14 mouse cellular contexts compared by ENCODE assay signal in the genomic region with DNA sequence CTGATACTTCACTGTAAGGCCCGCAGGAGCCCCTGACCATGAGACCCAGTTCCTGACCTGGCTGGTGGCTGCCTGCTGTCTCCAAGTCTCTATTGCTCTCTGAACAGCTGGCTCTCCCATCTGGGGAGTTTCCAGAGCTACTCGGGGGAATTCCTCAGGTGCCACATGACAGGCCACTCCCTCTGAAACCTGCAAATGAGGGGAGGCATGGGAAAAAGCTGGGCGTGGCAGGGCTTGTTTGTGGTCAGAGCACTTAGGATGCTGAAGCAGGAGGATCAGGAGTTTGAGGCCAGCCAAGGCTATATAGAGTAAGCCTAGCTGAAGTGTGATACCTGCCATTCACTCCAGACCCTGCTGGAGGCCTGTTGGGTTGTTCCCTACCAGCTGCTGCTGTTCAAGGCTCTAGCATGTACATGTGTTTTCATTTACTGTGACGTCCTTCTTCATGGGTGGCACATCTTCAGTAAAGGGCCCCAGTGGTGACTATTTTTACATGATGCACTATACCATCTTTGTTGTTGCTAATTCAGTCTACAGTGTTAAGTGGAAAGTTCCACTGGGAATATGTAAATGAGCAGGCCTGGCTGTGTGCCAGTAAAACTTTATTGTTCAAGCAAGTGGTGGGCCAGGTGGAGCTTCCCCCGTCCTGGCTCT. TPM values are rescaled to one million over a fixed set of nuclear protein-coding genes. Genes with fewer than 3 reads are reported as not detected.
DNase-seq lines count a peak whose midpoint lies in the region; ATAC-seq and TF ChIP-seq lines count a peak whose summit lies in the region.
"Had no signal": no experiment of that assay in that cellular context is flagged by ENCODE, and none has a peak within 500 bp of the region (broad histone marks: within the 10 kb centered on the region; RNA-seq: fewer than 3 reads in every experiment).

No protein-coding gene starts in this region.

- no peak for ATAC-seq in hindbrain, embryonic 16.5 days
- ATAC-seq in hindbrain, embryonic 14.5 days (ENCODE audit: low FRiP score): no peak
- no peak for ATAC-seq in embryonic facial prominence, embryonic 15.5 days (ENCODE audit: insufficient number of reproducible peaks, low FRiP score, low TSS enrichment, low read depth)

- no peaks in the 10 kb centered on the region for H3K27me3 ChIP-seq in hindbrain, embryonic 16.5 days (replicated peaks; ENCODE audit: control insufficient read depth, insufficient read depth, low read length)
- H3K27me3 ChIP-seq in hindbrain, embryonic 14.5 days (ENCODE audit: control insufficient read depth, insufficient read depth, low read length): no peaks in the 10 kb centered on the region
- H3K27me3 ChIP-seq in spleen, adult 2 months (ENCODE audit: control insufficient read depth, insufficient read depth, low read length): no peaks in the 10 kb centered on the region
- H3K27me3 ChIP-seq in embryonic facial prominence, embryonic 15.5 days: no peaks in the 10 kb centered on the region
- H3K27me3 ChIP-seq: limb, embryonic 12.5 days; neural tube, embryonic 15.5 days had no signal

- H3K27ac ChIP-seq in hindbrain, embryonic 16.5 days (ENCODE audit: low read depth, low read length): 0 out of 2 replicates have a peak overlapping the region, but pooled peaks have one; percentile 17
- H3K27ac ChIP-seq in hindbrain, embryonic 14.5 days: no peak overlapping the region
- H3K27ac ChIP-seq in spleen, adult 2 months (ENCODE audit: insufficient read depth, low read length): peak overlapping the region; percentile 90
- H3K27ac ChIP-seq in embryonic facial prominence, embryonic 15.5 days (replicated peaks): peak overlapping the region; percentile 17; the same call in 1 of the 2 replicates
- H3K27ac ChIP-seq: limb, embryonic 12.5 days; neural tube, embryonic 15.5 days had no signal

- no peak for TF ChIP-seq CTCF in spleen, adult 2 months (IDR thresholded peaks at IDR 0.05; ENCODE audit: extremely low read depth, insufficient read depth, insufficient read length, insufficient replicate concordance)

- TF ChIP-seq POLR2A in spleen, adult 2 months (IDR thresholded peaks at IDR 0.05; ENCODE audit: low read depth, low read length): no peak

- peaks cover 60% of the 10 kb centered on the region for H3K36me3 ChIP-seq in hindbrain, embryonic 16.5 days (ENCODE audit: control insufficient read depth, insufficient read depth, low read length)
- H3K36me3 ChIP-seq in hindbrain, embryonic 14.5 days (replicated peaks; ENCODE audit: control insufficient read depth, insufficient read depth): peaks cover 99% of the 10 kb centered on the region
- H3K36me3 ChIP-seq in spleen, adult 2 months (ENCODE audit: control insufficient read depth, insufficient read depth, low read length): peaks cover 72% of the 10 kb centered on the region
- peaks cover 99% of the 10 kb centered on the region for H3K36me3 ChIP-seq in embryonic facial prominence, embryonic 15.5 days

- no peak overlapping the region for H3K4me3 ChIP-seq in hindbrain, embryonic 16.5 days (ENCODE audit: low read length)
- no peak overlapping the region for H3K4me3 ChIP-seq in hindbrain, embryonic 14.5 days (replicated peaks; ENCODE audit: low read length)
- H3K4me3 ChIP-seq in spleen, adult 2 months (ENCODE audit: extremely low read depth, insufficient read depth, insufficient read length): peak overlapping the region; percentile 44; the same call in 1 of the 2 replicates
- no peak overlapping the region for H3K4me3 ChIP-seq in embryonic facial prominence, embryonic 15.5 days (replicated peaks)
- H3K4me3 ChIP-seq: limb, embryonic 12.5 days; neural tube, embryonic 15.5 days had no signal

- DNase-seq in hindbrain, embryonic 14.5 days (ENCODE audit: low spot score): no peak
- peak; percentile 47 to 73 for DNase-seq in spleen, adult 2 months (ENCODE audit: low read depth in 1 of 2, low spot score in 2 of 2)
- no peak for DNase-seq in spleen, postnatal 10 days (ENCODE audit: low spot score in 2 of 2)
- DNase-seq in thymus, postnatal 4 days: peak; percentile 48
- no peak for DNase-seq in layer of hippocampus, postnatal 36 days
- DNase-seq in gastrocnemius, adult 8-10 months (ENCODE audit: low spot score in 2 of 2): no peak
- DNase-seq: heart, adult 11 months had no signal

- no peak overlapping the region for H3K4me2 ChIP-seq in hindbrain, embryonic 16.5 days (ENCODE audit: low read length)
- H3K4me2 ChIP-seq in hindbrain, embryonic 14.5 days (replicated peaks): no peak overlapping the region
- no peak overlapping the region for H3K4me2 ChIP-seq in embryonic facial prominence, embryonic 15.5 days (replicated peaks)
- H3K4me2 ChIP-seq: limb, embryonic 12.5 days; neural tube, embryonic 15.5 days had no signal

- WGBS in hindbrain, embryonic 16.5 days: 71% methylated on average over 5 of the region's 5 CpGs
- 69% methylated on average over 5 of the region's 5 CpGs for WGBS in hindbrain, embryonic 14.5 days
- WGBS in spleen, adult 2 months: 33% methylated on average over 5 of the region's 5 CpGs
- WGBS in embryonic facial prominence, embryonic 15.5 days: 54% methylated on average over 5 of the region's 5 CpGs

- H3K9ac ChIP-seq in hindbrain, embryonic 16.5 days (ENCODE audit: low read depth, low read length): 0 out of 2 replicates have a peak overlapping the region, but pooled peaks have one; percentile 9
- H3K9ac ChIP-seq in hindbrain, embryonic 14.5 days: no peak overlapping the region
- no peak overlapping the region for H3K9ac ChIP-seq in embryonic facial prominence, embryonic 15.5 days
- H3K9ac ChIP-seq: limb, embryonic 12.5 days; neural tube, embryonic 15.5 days had no signal

- no peaks in the 10 kb centered on the region for H3K9me3 ChIP-seq in hindbrain, embryonic 16.5 days (ENCODE audit: control insufficient read depth, low read length)
- no peaks in the 10 kb centered on the region for H3K9me3 ChIP-seq in hindbrain, embryonic 14.5 days (ENCODE audit: control insufficient read depth, low read length)
- H3K9me3 ChIP-seq in embryonic facial prominence, embryonic 15.5 days (replicated peaks): no peaks in the 10 kb centered on the region
- H3K9me3 ChIP-seq: G1E; limb, embryonic 12.5 days; neural tube, embryonic 15.5 days had no signal

- H3K4me1 ChIP-seq in hindbrain, embryonic 16.5 days (ENCODE audit: control insufficient read depth, insufficient read depth, low read depth, low read length): no peaks in the 10 kb centered on the region
- H3K4me1 ChIP-seq in hindbrain, embryonic 14.5 days (replicated peaks; ENCODE audit: control insufficient read depth, insufficient read depth, low read length): no peaks in the 10 kb centered on the region
- peaks cover 15% of the 10 kb centered on the region; the same call in 1 of the 2 replicates for H3K4me1 ChIP-seq in spleen, adult 2 months (ENCODE audit: control insufficient read depth, insufficient read depth, insufficient read length)
- peaks cover 12% of the 10 kb centered on the region for H3K4me1 ChIP-seq in embryonic facial prominence, embryonic 15.5 days

RNA-seq across cellular contexts. Expression of a gene that starts 9.8 kb away (rescaled TPM):
- 38.4 and 42.0 TPM in 2 replicates for polyA plus RNA-seq in hindbrain, embryonic 16.5 days (2015; fragmentation: Nextera tagmentation; extraction: Ambion mirVana)
- 27.8 and 29.8 TPM in 2 replicates for polyA plus RNA-seq in hindbrain, embryonic 14.5 days (2014; fragmentation: Nextera tagmentation; extraction: Ambion mirVana)
- 80.8 and 131 TPM in 2 replicates for polyA plus RNA-seq in spleen, adult 2 months (2012; rRNA removed)
- polyA plus RNA-seq in embryonic facial prominence, embryonic 15.5 days (2015; fragmentation: Nextera tagmentation; extraction: Ambion mirVana): 43.4 and 44.5 TPM in 2 replicates
- total RNA-seq in layer of hippocampus, postnatal 36 days (2021): 10 to 100 TPM; 34.4 to 39.5 TPM
- 10 to 100 TPM; 16.7 to 19.7 (median 17.3) TPM for total RNA-seq in gastrocnemius, adult 8-10 months (2022)

RNA-seq across cellular contexts. Expression of a gene that starts 9.9 kb away (rescaled TPM):
- 29.3 and 33.7 TPM in 2 replicates for polyA plus RNA-seq in hindbrain, embryonic 16.5 days (2015; fragmentation: Nextera tagmentation; extraction: Ambion mirVana)
- polyA plus RNA-seq in hindbrain, embryonic 14.5 days (2014; fragmentation: Nextera tagmentation; extraction: Ambion mirVana): 20.1 and 20.6 TPM in 2 replicates
- 8.0 and 8.8 TPM in 2 replicates for polyA plus RNA-seq in spleen, adult 2 months (2012; rRNA removed)
- polyA plus RNA-seq in embryonic facial prominence, embryonic 15.5 days (2015; fragmentation: Nextera tagmentation; extraction: Ambion mirVana): 15.5 and 15.8 TPM in 2 replicates
- 10 to 100 TPM; 29.1 to 29.6 TPM for total RNA-seq in layer of hippocampus, postnatal 36 days (2021)
- total RNA-seq in gastrocnemius, adult 8-10 months (2022): 1 to 10 TPM; 4.9 to 8.3 (median 6.4) TPM

RNA-seq across cellular contexts. Expression of a gene that starts 11.7 kb away (rescaled TPM):
- polyA plus RNA-seq in hindbrain, embryonic 16.5 days (2015; fragmentation: Nextera tagmentation; extraction: Ambion mirVana): 0.51 and 0.92 TPM in 2 replicates
- 0.53 and 1.1 TPM in 2 replicates for polyA plus RNA-seq in hindbrain, embryonic 14.5 days (2014; fragmentation: Nextera tagmentation; extraction: Ambion mirVana)
- polyA plus RNA-seq in spleen, adult 2 months (2012; rRNA removed): not detected in 2 replicates
- polyA plus RNA-seq in embryonic facial prominence, embryonic 15.5 days (2015; fragmentation: Nextera tagmentation; extraction: Ambion mirVana): 0.92 and 2.5 TPM in 2 replicates
- under 1 TPM in 1 of 2 experiments, not detected in 1; 0.77 TPM for total RNA-seq in layer of hippocampus, postnatal 36 days (2021)
- total RNA-seq in gastrocnemius, adult 8-10 months (2022): not detected
- total RNA-seq: G1E; megakaryocyte, adult 5-6 weeks had no signal
- polyA plus RNA-seq: forebrain, embryonic 11.5 days; G1E; limb, embryonic 12.5 days had no signal

RNA-seq across cellular contexts. Expression of a gene that starts 26.3 kb away (rescaled TPM):
- 0.61 and 1.9 TPM in 2 replicates for polyA plus RNA-seq in hindbrain, embryonic 16.5 days (2015; fragmentation: Nextera tagmentation; extraction: Ambion mirVana)
- 0.31 and 0.74 TPM in 2 replicates for polyA plus RNA-seq in hindbrain, embryonic 14.5 days (2014; fragmentation: Nextera tagmentation; extraction: Ambion mirVana)
- 14.9 and 18.9 TPM in 2 replicates for polyA plus RNA-seq in spleen, adult 2 months (2012; rRNA removed)
- polyA plus RNA-seq in embryonic facial prominence, embryonic 15.5 days (2015; fragmentation: Nextera tagmentation; extraction: Ambion mirVana): 1.2 and 1.3 TPM in 2 replicates
- total RNA-seq in layer of hippocampus, postnatal 36 days (2021): 10 to 100 TPM; 91.6 to 92.0 TPM
- total RNA-seq in gastrocnemius, adult 8-10 months (2022): not detected
- total RNA-seq: megakaryocyte, adult 5-6 weeks had no signal
- polyA plus RNA-seq: forebrain, embryonic 11.5 days had no signal

RNA-seq across cellular contexts. Expression of a gene that starts 33.5 kb away (rescaled TPM):
- 2.0 and 2.4 TPM in 2 replicates for polyA plus RNA-seq in hindbrain, embryonic 16.5 days (2015; fragmentation: Nextera tagmentation; extraction: Ambion mirVana)
- polyA plus RNA-seq in hindbrain, embryonic 14.5 days (2014; fragmentation: Nextera tagmentation; extraction: Ambion mirVana): 1.5 and 1.9 TPM in 2 replicates
- 0.38 and 0.40 TPM in 2 replicates for polyA plus RNA-seq in spleen, adult 2 months (2012; rRNA removed)
- 1.9 and 3.2 TPM in 2 replicates for polyA plus RNA-seq in embryonic facial prominence, embryonic 15.5 days (2015; fragmentation: Nextera tagmentation; extraction: Ambion mirVana)
- total RNA-seq in layer of hippocampus, postnatal 36 days (2021): 1 to 10 TPM in 1 of 2 experiments, under 1 TPM in 1; 0.35 to 1.2 TPM
- not detected for total RNA-seq in gastrocnemius, adult 8-10 months (2022)

Comparison
In these comparisons a context has a peak if more than half of its experiments do, and no peak if none do; other contexts are left out.
1. DNase-seq: peak in spleen, adult 2 months (2 of 2) and thymus, postnatal 4 days (single experiment); none in hindbrain, embryonic 14.5 days (single experiment), spleen, postnatal 10 days (0 of 2), layer of hippocampus, postnatal 36 days (0 of 2) and gastrocnemius, adult 8-10 months (0 of 2).